Mouse (Mus musculus): ENCODE measurements around the gene Gm614.

DNA sequence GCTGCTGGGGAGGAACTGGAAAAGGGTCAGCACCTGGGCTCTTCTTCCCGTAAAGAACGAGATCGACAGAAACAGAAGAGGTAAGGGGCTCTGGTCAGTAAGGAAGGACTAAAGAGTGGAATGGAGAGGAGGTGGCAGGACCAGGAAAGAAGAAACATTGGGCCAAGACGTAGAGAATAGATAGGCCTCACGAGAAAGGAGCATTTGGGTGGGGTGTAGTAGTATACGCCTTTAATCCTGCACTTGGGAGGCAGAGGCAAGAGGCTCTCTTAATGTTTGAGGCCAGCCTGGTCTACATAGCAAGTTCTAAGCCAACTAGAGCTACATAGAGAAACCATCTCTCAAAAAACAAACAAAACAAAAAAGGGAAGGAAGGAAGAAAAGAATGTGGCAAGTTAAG lies 24.6 kb upstream of the Gm614 start:
- no peak for TF ChIP-seq CTCF (IDR thresholded peaks at IDR 0.05)
- no peak for TF ChIP-seq POLR2A (IDR thresholded peaks at IDR 0.05; ENCODE audit: insufficient read depth, low read depth, low read length)

Data from heart, adult 2 months (tissue).